Mouse (Mus musculus): ENCODE data around the gene Mras. TPM values are rescaled to one million over a fixed set of nuclear protein-coding genes. Genes with fewer than 3 reads are reported as not detected.

Gene Mras
- polyA plus RNA-seq, 1 experiment from 2014 or later = 47.5 TPM

GRCm38 (mm10) chr9:99339182-99339581 is 98.0 kb downstream of the Mras start:
- Histone ChIP-seq H3K4me2 (ENCODE audit: low read length) (no peak overlapping the region), H3K4me3 (replicated peaks; ENCODE audit: low read length) (no peak overlapping the region), H3K36me3 (ENCODE audit: control insufficient read depth, insufficient read depth) (no peaks in the 10 kb centered on the region), H3K4me1 (replicated peaks; ENCODE audit: control insufficient read depth, insufficient read depth, low read length) (no peaks in the 10 kb centered on the region), H3K27ac (ENCODE audit: low read length) (no peak overlapping the region), H3K9me3 (ENCODE audit: control insufficient read depth, low read length) (no peaks in the 10 kb centered on the region), H3K9ac (replicated peaks; ENCODE audit: low read depth, low read length) (no peak overlapping the region), H3K27me3 (replicated peaks; ENCODE audit: control insufficient read depth, insufficient read depth, low read length) (no peaks in the 10 kb centered on the region)
- no peak for ATAC-seq
- 83% methylated on average over 1 of the region's 1 CpGs for WGBS

- H3K4me2 ChIP-seq (ENCODE audit: low read length) = no peak overlapping the region
- H3K27me3 ChIP-seq (replicated peaks; ENCODE audit: control insufficient read depth, insufficient read depth, low read length) = no peaks in the 10 kb centered on the region
- ATAC-seq = no peak
- no peaks in the 10 kb centered on the region for H3K36me3 ChIP-seq (ENCODE audit: control insufficient read depth, insufficient read depth)
- H3K4me3 ChIP-seq (replicated peaks; ENCODE audit: low read length) = no peak overlapping the region
- H3K4me1 ChIP-seq (replicated peaks; ENCODE audit: control insufficient read depth, insufficient read depth, low read length) = no peaks in the 10 kb centered on the region
- H3K9me3 ChIP-seq (ENCODE audit: control insufficient read depth, low read length) = no peaks in the 10 kb centered on the region
- WGBS = 77% methylated on average over 1 of the region's 1 CpGs
- H3K27ac ChIP-seq (ENCODE audit: low read length) = no peak overlapping the region
- no peak overlapping the region for H3K9ac ChIP-seq (replicated peaks; ENCODE audit: low read depth, low read length)
Observed at GRCm38 (mm10) chr9:99338293-99338692, 98.9 kb downstream of the Mras start.

GRCm38 (mm10) chr9:99336538-99336937 is 100.6 kb downstream of the Mras start:
- Histone ChIP-seq H3K4me2 (ENCODE audit: low read length) (no peak overlapping the region), H3K9me3 (ENCODE audit: control insufficient read depth, low read length) (no peaks in the 10 kb centered on the region), H3K4me1 (replicated peaks; ENCODE audit: control insufficient read depth, insufficient read depth, low read length) (no peaks in the 10 kb centered on the region), H3K27ac (ENCODE audit: low read length) (no peak overlapping the region), H3K27me3 (replicated peaks; ENCODE audit: control insufficient read depth, insufficient read depth, low read length) (no peaks in the 10 kb centered on the region), H3K9ac (replicated peaks; ENCODE audit: low read depth, low read length) (no peak overlapping the region), H3K4me3 (replicated peaks; ENCODE audit: low read length) (no peak overlapping the region), H3K36me3 (ENCODE audit: control insufficient read depth, insufficient read depth) (no peaks in the 10 kb centered on the region)
- no peak for ATAC-seq
- 91% methylated on average over 4 of the region's 4 CpGs for WGBS

Other genes with a start within 250 kb of the Mras start
- not detected in 2 replicates for gene Faiml, start 200.1 kb downstream of the Mras start, polyA plus RNA-seq (2015; fragmentation: Nextera tagmentation; extraction: Ambion mirVana)
- 81.5 and 84.4 TPM in 2 replicates for gene Cep70, start 194.0 kb downstream of the Mras start, polyA plus RNA-seq (2015; fragmentation: Nextera tagmentation; extraction: Ambion mirVana)
- gene Esyt3, start 78.8 kb downstream of the Mras start, polyA plus RNA-seq (2015; fragmentation: Nextera tagmentation; extraction: Ambion mirVana) = 0.55 and 0.66 TPM in 2 replicates
- gene Nme9, start 14.1 kb upstream of the Mras start, polyA plus RNA-seq (2015; fragmentation: Nextera tagmentation; extraction: Ambion mirVana) = 0.41 and 0.61 TPM in 2 replicates
- 65.7 and 69.2 TPM in 2 replicates for gene Armc8, start 131.5 kb upstream of the Mras start, polyA plus RNA-seq (2015; fragmentation: Nextera tagmentation; extraction: Ambion mirVana)
- gene Dbr1, start 138.4 kb upstream of the Mras start, polyA plus RNA-seq (2015; fragmentation: Nextera tagmentation; extraction: Ambion mirVana) = 28.1 and 32.1 TPM in 2 replicates
- gene A4gnt, start 175.1 kb upstream of the Mras start, polyA plus RNA-seq (2015; fragmentation: Nextera tagmentation; extraction: Ambion mirVana) = not detected in 2 replicates
- 12.2 and 13.3 TPM in 2 replicates for gene Dzip1l, start 192.1 kb upstream of the Mras start, polyA plus RNA-seq (2015; fragmentation: Nextera tagmentation; extraction: Ambion mirVana)